Mouse (Mus musculus) erythroblast, embryonic 14.5 days (primary cell): ENCODE data around the gene Ctsw.

Source experiments
- GATA1 ChIP-seq: IDR thresholded peaks from 2 replicates; pipeline ENCODE4 v1.6.1; 2012; ENCODE audit warnings: low read length, inconsistent platforms, mixed read lengths
- TAL1 ChIP-seq: IDR thresholded peaks from 3 replicates; pipeline ENCODE4 v1.6.1; 2012; ENCODE audit warnings: low read length, inconsistent platforms, mixed read lengths

- no peak for TF ChIP-seq GATA1
- TF ChIP-seq TAL1: no peak
Measured at GRCm38 (mm10) chr19:5485371-5485770, 17.1 kb upstream of the Ctsw start.
